Mouse (Mus musculus): ENCODE data around the gene Gm10647. TPM values are rescaled to one million over a fixed set of nuclear protein-coding genes. Genes with fewer than 3 reads are reported as not detected.

Gm10647 gene
- polyA plus RNA-seq, 1 experiment: 0.28 TPM

DNA sequence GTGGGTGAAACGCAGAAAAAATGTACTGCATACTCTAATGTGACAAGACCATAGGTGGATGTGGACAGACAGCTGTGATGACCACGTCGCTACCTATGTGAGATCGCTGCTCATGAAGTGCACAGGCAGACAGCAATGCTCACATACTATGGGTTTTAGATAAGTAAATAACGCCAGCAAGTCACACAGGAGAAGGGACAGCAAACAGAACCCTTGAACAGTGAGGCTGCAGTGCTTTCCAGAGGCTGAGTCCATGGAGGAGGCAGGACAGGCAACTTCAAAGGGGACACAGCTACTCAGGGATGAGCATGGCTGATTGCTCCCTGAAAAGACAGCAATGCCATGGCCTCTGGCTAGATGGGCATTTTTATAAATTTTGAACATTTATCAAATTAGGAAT lies 50.0 kb downstream of the Gm10647 start:
- no peak for DNase-seq (ENCODE audit: low read depth)

Other genes with a start within 250 kb of the Gm10647 start
- gene Usp3, start 203.9 kb upstream of the Gm10647 start, polyA plus RNA-seq (2012; rRNA removed): 15.2 and 16.1 TPM in 2 replicates
- gene Car12, start 83.4 kb upstream of the Gm10647 start, polyA plus RNA-seq (2012; rRNA removed): 20.6 and 31.6 TPM in 2 replicates
- gene Aph1b, start 1.5 kb upstream of the Gm10647 start, polyA plus RNA-seq (2012; rRNA removed): 5.1 and 5.9 TPM in 2 replicates
- 1.6 and 1.9 TPM in 2 replicates for gene Aph1c, start 37.7 kb downstream of the Gm10647 start, polyA plus RNA-seq (2012; rRNA removed)
- gene Rab8b, start 122.6 kb downstream of the Gm10647 start, polyA plus RNA-seq (2012; rRNA removed): 9.7 and 10.6 TPM in 2 replicates
- 59.1 and 75.4 TPM in 2 replicates for gene Rps27l, start 149.0 kb downstream of the Gm10647 start, polyA plus RNA-seq (2012; rRNA removed)
- 10.1 and 12.0 TPM in 2 replicates for gene Lactb, start 178.4 kb downstream of the Gm10647 start, polyA plus RNA-seq (2012; rRNA removed)

All from gonadal fat pad, adult 2 months (tissue).